8 mouse cellular contexts compared by ENCODE assay signal in the genomic region with DNA sequence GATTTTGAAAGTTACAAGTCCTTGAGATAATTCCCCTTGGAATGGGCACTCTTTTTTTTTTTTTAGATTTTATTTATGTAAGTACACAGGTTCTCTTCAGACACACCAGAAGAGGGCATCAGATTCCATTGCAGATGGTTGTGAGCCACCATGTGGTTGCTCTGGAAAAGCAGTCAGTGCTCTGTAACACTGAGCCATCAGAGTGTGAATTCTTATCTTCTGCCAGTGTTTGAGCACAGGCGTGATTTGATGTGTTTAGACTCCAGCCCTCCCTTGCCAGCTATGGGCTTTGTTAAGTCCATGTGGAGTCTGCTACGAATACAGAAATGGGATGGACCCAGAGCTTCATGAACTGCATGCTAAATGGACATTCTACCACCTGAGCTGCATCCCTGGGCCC. TPM values are rescaled to one million over a fixed set of nuclear protein-coding genes. Genes with fewer than 3 reads are reported as not detected.
A peak's percentile ranks its signal among the peaks of the same experiment; 100 is the strongest.
DNase-seq lines count a peak whose midpoint lies in the region; ATAC-seq and TF ChIP-seq lines count a peak whose summit lies in the region.

No protein-coding gene starts in this region.

- peak overlapping the region; percentile 93 for H3K9ac ChIP-seq in CH12.LX (ENCODE audit: insufficient read depth, low read depth)
- H3K9ac ChIP-seq in embryonic facial prominence, embryonic 13.5 days: peak overlapping the region; percentile 97
- peak overlapping the region; percentile 87; the same call in 1 of the 2 replicates for H3K9ac ChIP-seq in intestine, embryonic 14.5 days (ENCODE audit: low read length)

- 55% methylated on average over 2 of the region's 2 CpGs for WGBS in embryonic facial prominence, embryonic 13.5 days
- 28% methylated on average over 2 of the region's 2 CpGs for WGBS in intestine, embryonic 14.5 days
- WGBS in macrophage (ENCODE audit: missing documents): 67% methylated on average over 2 of the region's 2 CpGs

- no peak; the same call in 1 of the 2 replicates for TF ChIP-seq RAD21 in CH12.LX (IDR thresholded peaks at IDR 0.05; ENCODE audit: low read depth, low read length)

- H3K4me2 ChIP-seq in CH12.LX (ENCODE audit: insufficient read depth, low read depth, poor library complexity, severe bottlenecking): peak overlapping the region; percentile 95
- H3K4me2 ChIP-seq in embryonic facial prominence, embryonic 13.5 days: peak overlapping the region; percentile 73
- H3K4me2 ChIP-seq in intestine, embryonic 14.5 days (ENCODE audit: low read length): peak overlapping the region; percentile 78

- peaks cover 23 to 50% of the 10 kb centered on the region in 2 experiments for H3K4me1 ChIP-seq in CH12.LX (ENCODE audit: control insufficient read depth in 1 of 2, insufficient read depth in 2 of 2)
- peaks cover 58% of the 10 kb centered on the region for H3K4me1 ChIP-seq in embryonic facial prominence, embryonic 13.5 days
- peaks cover 27% of the 10 kb centered on the region for H3K4me1 ChIP-seq in intestine, embryonic 14.5 days (replicated peaks; ENCODE audit: control insufficient read depth, insufficient read depth, low read length)

- H3K4me3 ChIP-seq in CH12.LX (replicated peaks in 1 of 3; ENCODE audit: low read depth in 2 of 3, low read length in 2 of 3, poor library complexity in 1 of 3) (peak overlapping the region; percentile 67 to 89 (median 77)), macrophage (ENCODE audit: inconsistent target) (peak overlapping the region; percentile 90)
- H3K4me3 ChIP-seq in embryonic facial prominence, embryonic 13.5 days: peak overlapping the region; percentile 73
- peak overlapping the region; percentile 83 for H3K4me3 ChIP-seq in intestine, embryonic 14.5 days (ENCODE audit: low read depth, low read length)

- H3K27ac ChIP-seq in CH12.LX (ENCODE audit: insufficient read depth, low read depth) (peak overlapping the region; percentile 92), macrophage (peak overlapping the region; percentile 93)
- peak overlapping the region; percentile 40 for H3K27ac ChIP-seq in embryonic facial prominence, embryonic 13.5 days
- no peak overlapping the region for H3K27ac ChIP-seq in intestine, embryonic 14.5 days (ENCODE audit: low read depth)

- no peaks in the 10 kb centered on the region for H3K27me3 ChIP-seq in CH12.LX (replicated peaks)
- H3K27me3 ChIP-seq in embryonic facial prominence, embryonic 13.5 days: no peaks in the 10 kb centered on the region
- no peaks in the 10 kb centered on the region for H3K27me3 ChIP-seq in intestine, embryonic 14.5 days (replicated peaks; ENCODE audit: control insufficient read depth, insufficient read depth, low read length)

- no peak for ATAC-seq in embryonic facial prominence, embryonic 13.5 days (ENCODE audit: insufficient number of reproducible peaks, insufficient read depth, low FRiP score, low TSS enrichment, low read depth)
- no peak for ATAC-seq in intestine, embryonic 14.5 days (replicated peaks; ENCODE audit: low FRiP score, low TSS enrichment, low read depth)
- ATAC-seq in granulocyte monocyte progenitor cell, adult 5-6 weeks (replicated peaks; ENCODE audit: poor library complexity, severe bottlenecking): no peak

- peaks cover 20 to 56% of the 10 kb centered on the region in 2 experiments for H3K36me3 ChIP-seq in CH12.LX (replicated peaks in 1 of 2; ENCODE audit: control insufficient read depth in 1 of 2, insufficient read depth in 1 of 2, low read length in 1 of 2)
- no peaks in the 10 kb centered on the region; the same call in 1 of the 2 replicates for H3K36me3 ChIP-seq in embryonic facial prominence, embryonic 13.5 days
- 0 out of 2 replicates have a peak, but pooled peaks cover 6% of the 10 kb centered on the region for H3K36me3 ChIP-seq in intestine, embryonic 14.5 days (ENCODE audit: control insufficient read depth, insufficient read depth, low read length)
- H3K36me3 ChIP-seq in macrophage (ENCODE audit: inconsistent target): no peaks in the 10 kb centered on the region

- in situ Hi-C loops in CH12.LX (cut with MboI; ENCODE audit: low pct_ligation_motif_present, low pct_unique_long_range_greater_than_20kb, low sequenced_read_pairs): no loop called here

- no peak for TF ChIP-seq POLR2A in CH12.LX (IDR thresholded peaks at IDR 0.05; ENCODE audit: low read depth, low read length)

- dilution Hi-C loops in CH12.LX (cut with MboI; ENCODE audit: extremely low pct_ligation_motif_present, extremely low pct_unique_long_range_greater_than_20kb, low sequenced_read_pairs): no loop called here

- H3K9me3 ChIP-seq in CH12.LX (replicated peaks; ENCODE audit: low read length): no peaks in the 10 kb centered on the region
- no peaks in the 10 kb centered on the region for H3K9me3 ChIP-seq in embryonic facial prominence, embryonic 13.5 days
- no peaks in the 10 kb centered on the region for H3K9me3 ChIP-seq in intestine, embryonic 14.5 days (ENCODE audit: control insufficient read depth, low read length)

- TF ChIP-seq CTCF in CH12.LX (conservative IDR thresholded peaks at IDR 0.05 in 1 of 2, IDR thresholded peaks at IDR 0.05 in 1 of 2; ENCODE audit: low read depth in 2 of 2, low read length in 2 of 2): peak in 1 of 2 experiments; percentile 79; a peak in 2 of 4 replicates

- peak; percentile 87 for DNase-seq in heart, adult 11 months
- no peak for DNase-seq in heart, adult 9 months (ENCODE audit: low spot score in 2 of 2)
- no peak for DNase-seq in CH12.LX (ENCODE audit: extremely low read depth)
- peak; percentile 50 for DNase-seq in intestine, embryonic 14.5 days (ENCODE audit: low spot score)
- no peak for DNase-seq in embryo, embryonic 9.5 days (ENCODE audit: extremely low spot score)

- H3K79me2 ChIP-seq in CH12.LX (replicated peaks; ENCODE audit: control insufficient read depth, extremely low read depth, insufficient read depth, poor library complexity, severe bottlenecking) (peaks cover 80% of the 10 kb centered on the region), macrophage (ENCODE audit: inconsistent target) (peaks cover 67% of the 10 kb centered on the region)

- TF ChIP-seq EP300 in CH12.LX (IDR thresholded peaks at IDR 0.05; ENCODE audit: low read length): no peak

RNA-seq across cellular contexts. Expression of gene Atf5, which starts 1.7 kb away (rescaled TPM):
- total RNA-seq in CH12.LX (2012; rRNA removed) (34.0 and 71.1 TPM in 2 replicates), CH12.LX (2014; rRNA removed) (12.0 and 13.4 TPM in 2 replicates)
- polyA plus RNA-seq in CH12.LX (2012; ENCODE audit: insufficient read length, low read depth) (82.3 and 84.5 TPM in 2 replicates), macrophage (2018) (29.8 to 55.7 TPM (median 36.4 TPM) in 3 replicates)
- 6.4 and 6.5 TPM in 2 replicates for polyA plus RNA-seq in embryonic facial prominence, embryonic 13.5 days (2015; fragmentation: Nextera tagmentation; extraction: Ambion mirVana)
- polyA plus RNA-seq in intestine, embryonic 14.5 days (2014; fragmentation: Nextera tagmentation; extraction: Ambion mirVana): 2.4 and 3.0 TPM in 2 replicates
- total RNA-seq in macrophage (2018; cell fraction: chromatin; rRNA removed): 10 to 100 TPM in 16 of 26 experiments, 1 to 10 TPM in 10; 4.9 to 59.2 (median 10.8) TPM
- total RNA-seq in macrophage (2018; cell fraction: cytosol; rRNA removed): 10 to 100 TPM; 34.7 to 78.3 (median 52.0) TPM
- total RNA-seq in macrophage (2018; cell fraction: nucleus; rRNA removed): 10 to 100 TPM; 17.6 to 77.3 (median 31.7) TPM
- 5.6 and 8.5 TPM in 2 replicates for total RNA-seq in granulocyte monocyte progenitor cell, adult 5-6 weeks (2014; fragmentation: Nextera tagmentation)
- total RNA-seq in granulocyte monocyte progenitor cell, adult 5-6 weeks (2017): 3.8 and 6.8 TPM in 2 replicates

RNA-seq across cellular contexts. Expression of gene Il4i1, which starts 2.0 kb away (rescaled TPM):
- total RNA-seq in CH12.LX (2012; rRNA removed) (42.2 and 57.5 TPM in 2 replicates), CH12.LX (2014; rRNA removed) (11.8 and 17.6 TPM in 2 replicates)
- polyA plus RNA-seq in CH12.LX (2012; ENCODE audit: insufficient read length, low read depth) (49.2 and 58.2 TPM in 2 replicates), macrophage (2018) (2.3 to 2.8 TPM (median 2.7 TPM) in 3 replicates)
- 1.7 and 2.2 TPM in 2 replicates for polyA plus RNA-seq in embryonic facial prominence, embryonic 13.5 days (2015; fragmentation: Nextera tagmentation; extraction: Ambion mirVana)
- polyA plus RNA-seq in intestine, embryonic 14.5 days (2014; fragmentation: Nextera tagmentation; extraction: Ambion mirVana): 2.0 TPM in 2 replicates
- total RNA-seq in macrophage (2018; cell fraction: chromatin; rRNA removed): 100 to 1,000 TPM in 1 of 26 experiments, 10 to 100 TPM in 22, 1 to 10 TPM in 3; 6.1 to 148 (median 24.7) TPM
- 10 to 100 TPM in 3 of 26 experiments, 1 to 10 TPM in 23; 1.1 to 21.6 (median 4.6) TPM for total RNA-seq in macrophage (2018; cell fraction: cytosol; rRNA removed)
- 100 to 1,000 TPM in 2 of 26 experiments, 10 to 100 TPM in 23, 1 to 10 TPM in 1; 9.4 to 314 (median 22.8) TPM for total RNA-seq in macrophage (2018; cell fraction: nucleus; rRNA removed)
- 1.2 TPM in 1 of 2 replicates, not detected in the other for total RNA-seq in granulocyte monocyte progenitor cell, adult 5-6 weeks (2014; fragmentation: Nextera tagmentation)
- 0.15 and 0.22 TPM in 2 replicates for total RNA-seq in granulocyte monocyte progenitor cell, adult 5-6 weeks (2017)

RNA-seq across cellular contexts. Expression of gene Nup62, which starts 2.3 kb away (rescaled TPM):
- total RNA-seq in CH12.LX (2012; rRNA removed) (93.2 and 101 TPM in 2 replicates), CH12.LX (2014; rRNA removed) (84.1 and 93.3 TPM in 2 replicates)
- polyA plus RNA-seq in CH12.LX (2012; ENCODE audit: insufficient read length, low read depth) (146 and 151 TPM in 2 replicates), macrophage (2018) (60.3 to 113 TPM (median 73.8 TPM) in 3 replicates)
- polyA plus RNA-seq in embryonic facial prominence, embryonic 13.5 days (2015; fragmentation: Nextera tagmentation; extraction: Ambion mirVana): 93.5 and 100 TPM in 2 replicates
- polyA plus RNA-seq in intestine, embryonic 14.5 days (2014; fragmentation: Nextera tagmentation; extraction: Ambion mirVana): 65.8 and 68.8 TPM in 2 replicates
- total RNA-seq in macrophage (2018; cell fraction: chromatin; rRNA removed): 10 to 100 TPM in 24 of 26 experiments, 1 to 10 TPM in 2; 7.9 to 35.5 (median 17.8) TPM
- total RNA-seq in macrophage (2018; cell fraction: cytosol; rRNA removed): 10 to 100 TPM; 41.8 to 65.9 (median 52.2) TPM
- total RNA-seq in macrophage (2018; cell fraction: nucleus; rRNA removed): 10 to 100 TPM; 17.7 to 43.3 (median 33.1) TPM
- total RNA-seq in granulocyte monocyte progenitor cell, adult 5-6 weeks (2014; fragmentation: Nextera tagmentation): 81.8 and 83.0 TPM in 2 replicates
- total RNA-seq in granulocyte monocyte progenitor cell, adult 5-6 weeks (2017): 120 and 167 TPM in 2 replicates

RNA-seq across cellular contexts. Expression of gene Akt1s1, which starts 30.6 kb away (rescaled TPM):
- 21.7 and 24.2 TPM in 2 replicates for total RNA-seq in CH12.LX (2012; rRNA removed)
- 8.5 and 9.5 TPM in 2 replicates for total RNA-seq in CH12.LX (2014; rRNA removed)
- 23.3 and 23.4 TPM in 2 replicates for polyA plus RNA-seq in CH12.LX (2012; ENCODE audit: insufficient read length, low read depth)
- polyA plus RNA-seq in embryonic facial prominence, embryonic 13.5 days (2015; fragmentation: Nextera tagmentation; extraction: Ambion mirVana): 104 and 110 TPM in 2 replicates
- 63.7 and 68.0 TPM in 2 replicates for polyA plus RNA-seq in intestine, embryonic 14.5 days (2014; fragmentation: Nextera tagmentation; extraction: Ambion mirVana)
- 10 to 100 TPM; 10.1 to 70.6 (median 25.0) TPM for total RNA-seq in macrophage (2018; cell fraction: chromatin; rRNA removed)
- 10 to 100 TPM; 22.9 to 69.0 (median 54.8) TPM for total RNA-seq in macrophage (2018; cell fraction: cytosol; rRNA removed)
- 10 to 100 TPM; 13.3 to 58.4 (median 33.6) TPM for total RNA-seq in macrophage (2018; cell fraction: nucleus; rRNA removed)
- polyA plus RNA-seq in macrophage (2018): 33.4 to 56.3 TPM (median 49.1 TPM) in 3 replicates
- 18.2 and 25.0 TPM in 2 replicates for total RNA-seq in granulocyte monocyte progenitor cell, adult 5-6 weeks (2014; fragmentation: Nextera tagmentation)
- 22.8 and 26.5 TPM in 2 replicates for total RNA-seq in granulocyte monocyte progenitor cell, adult 5-6 weeks (2017)

RNA-seq across cellular contexts. Expression of gene Tbc1d17, which starts 30.7 kb away (rescaled TPM):
- total RNA-seq in CH12.LX (2012; rRNA removed): 32.4 and 40.5 TPM in 2 replicates
- 31.9 and 35.5 TPM in 2 replicates for total RNA-seq in CH12.LX (2014; rRNA removed)
- 38.5 and 41.9 TPM in 2 replicates for polyA plus RNA-seq in CH12.LX (2012; ENCODE audit: insufficient read length, low read depth)
- 83.1 and 91.0 TPM in 2 replicates for polyA plus RNA-seq in embryonic facial prominence, embryonic 13.5 days (2015; fragmentation: Nextera tagmentation; extraction: Ambion mirVana)
- 72.4 and 74.8 TPM in 2 replicates for polyA plus RNA-seq in intestine, embryonic 14.5 days (2014; fragmentation: Nextera tagmentation; extraction: Ambion mirVana)
- 100 to 1,000 TPM in 12 of 26 experiments, 10 to 100 TPM in 14; 32.8 to 197 (median 94.9) TPM for total RNA-seq in macrophage (2018; cell fraction: chromatin; rRNA removed)
- 10 to 100 TPM; 17.1 to 50.9 (median 28.5) TPM for total RNA-seq in macrophage (2018; cell fraction: cytosol; rRNA removed)
- 100 to 1,000 TPM in 1 of 26 experiments, 10 to 100 TPM in 25; 29.7 to 111 (median 46.6) TPM for total RNA-seq in macrophage (2018; cell fraction: nucleus; rRNA removed)
- 25.6 to 51.8 TPM (median 28.3 TPM) in 3 replicates for polyA plus RNA-seq in macrophage (2018)
- total RNA-seq in granulocyte monocyte progenitor cell, adult 5-6 weeks (2014; fragmentation: Nextera tagmentation): 18.1 and 22.6 TPM in 2 replicates
- 15.5 and 19.3 TPM in 2 replicates for total RNA-seq in granulocyte monocyte progenitor cell, adult 5-6 weeks (2017)

Comparison
In these comparisons a context has a peak if more than half of its experiments do, and no peak if none do; other contexts are left out.
1. DNase-seq: peak in heart, adult 11 months (single experiment) and intestine, embryonic 14.5 days (single experiment); none in heart, adult 9 months (0 of 2), CH12.LX (single experiment) and embryo, embryonic 9.5 days (single experiment).
2. RNA of gene Il4i1, which starts 2.0 kb away (polyA plus RNA-seq): 49.2 to 58.2 TPM in CH12.LX; 2.3 to 2.8 TPM in macrophage, 2.0 TPM in intestine, embryonic 14.5 days and 1.7 to 2.2 TPM in embryonic facial prominence, embryonic 13.5 days; every median in the first group is over 10 times any median in the second.
3. Peak in every context shown above with its lines, with median percentiles within 50 percentile points of each other: H3K4me2 ChIP-seq, H3K4me3 ChIP-seq and H3K9ac ChIP-seq.